Mouse (Mus musculus) induced T-regulatory cell, adult 2 months (primary cell): ENCODE measurements around the gene Smg5.
"Not testable (repeated sequence)": the region's sequence is repeated elsewhere in the genome, so short reads cannot be mapped to it uniquely, and the experiment has no call there.

Source experiments
- DNase-seq: peaks from one replicate; pipeline ENCODE4 v3.0.0-alpha.2; 2012; ENCODE audit warnings: low read depth

Gene Smg5

GRCm38 (mm10) chr3:88354396-88355165 is 18.5 kb downstream of the Smg5 start:
- no peak for DNase-seq

- no peak for DNase-seq
These were observed 23.5 kb downstream of the Smg5 start for GRCm38 (mm10) chr3:88359584-88359983.

GRCm38 (mm10) chr3:88359989-88360388 is 23.9 kb downstream of the Smg5 start:
- no peak for DNase-seq

- no peak for DNase-seq
These were observed 25.0 kb downstream of the Smg5 start for GRCm38 (mm10) chr3:88361096-88361495.

GRCm38 (mm10) chr3:88361612-88362313 is 25.7 kb downstream of the Smg5 start:
- DNase-seq = no peak

GRCm38 (mm10) chr3:88363700-88364099 is 27.6 kb downstream of the Smg5 start:
- no peak for DNase-seq

GRCm38 (mm10) chr3:88364337-88364736 is 28.3 kb downstream of the Smg5 start, which contains the start of gene Paqr6:
Gene Paqr6, plus strand, starts transcription at chr3:88364584.
- DNase-seq = no peak

GRCm38 (mm10) chr3:88365705-88366361 is 29.8 kb downstream of the Smg5 start:
- DNase-seq = peak; percentile 21

- DNase-seq = peak; percentile 59
These were observed 30.9 kb downstream of the Smg5 start for GRCm38 (mm10) chr3:88366830-88367428.

- DNase-seq = not testable (repeated sequence)
These were observed 31.5 kb downstream of the Smg5 start for GRCm38 (mm10) chr3:88367517-88367916.

- not testable (repeated sequence) for DNase-seq
These were observed 32.5 kb downstream of the Smg5 start for GRCm38 (mm10) chr3:88368511-88368910.

- not testable (repeated sequence) for DNase-seq
These were observed 36.6 kb downstream of the Smg5 start, which contains the start of gene Bglap3 for GRCm38 (mm10) chr3:88372643-88373042. Gene Bglap3, minus strand, starts transcription at chr3:88372743.

GRCm38 (mm10) chr3:88375750-88376626 is 39.9 kb downstream of the Smg5 start:
- DNase-seq = peak; percentile 65

GRCm38 (mm10) chr3:88376644-88377043 is 40.6 kb downstream of the Smg5 start:
- not testable (repeated sequence) for DNase-seq

- not testable (repeated sequence) for DNase-seq
These were observed 42.5 kb downstream of the Smg5 start, which contains the start of gene Bglap2 for GRCm38 (mm10) chr3:88378599-88378998. Gene Bglap2, minus strand, starts transcription at chr3:88378699.

GRCm38 (mm10) chr3:88381389-88382315 is 45.6 kb downstream of the Smg5 start:
- DNase-seq = peak; percentile 73

- not testable (repeated sequence) for DNase-seq
These were observed 46.3 kb downstream of the Smg5 start for GRCm38 (mm10) chr3:88382383-88382782.

- no peak for DNase-seq
These were observed 48.3 kb downstream of the Smg5 start, which contains the start of gene Bglap for GRCm38 (mm10) chr3:88384364-88384763. Gene Bglap, minus strand, starts transcription at chr3:88384464.

- no peak for DNase-seq
These were observed 57.8 kb downstream of the Smg5 start for GRCm38 (mm10) chr3:88393776-88394375.
